Mouse (Mus musculus) testis, adult 2 months (tissue): ENCODE results near the gene Prg3.

Experiments used
- CTCF ChIP-seq: fragments of 200-500 bp; IDR thresholded peaks from 2 replicates; pipeline ENCODE4 v1.5.1; 2012; ENCODE audit warnings: low read depth, mild to moderate bottlenecking, inconsistent platforms, low read length, moderate library complexity; ENCODE audit not compliant: control insufficient read depth, insufficient read depth, insufficient replicate concordance
- POLR2A ChIP-seq: fragments of 200-500 bp; IDR thresholded peaks from 2 replicates; pipeline ENCODE4 v1.6.1; 2012; ENCODE audit warnings: low read depth, mild to moderate bottlenecking, inconsistent platforms, low read length, moderate library complexity; ENCODE audit not compliant: control insufficient read depth

DNA sequence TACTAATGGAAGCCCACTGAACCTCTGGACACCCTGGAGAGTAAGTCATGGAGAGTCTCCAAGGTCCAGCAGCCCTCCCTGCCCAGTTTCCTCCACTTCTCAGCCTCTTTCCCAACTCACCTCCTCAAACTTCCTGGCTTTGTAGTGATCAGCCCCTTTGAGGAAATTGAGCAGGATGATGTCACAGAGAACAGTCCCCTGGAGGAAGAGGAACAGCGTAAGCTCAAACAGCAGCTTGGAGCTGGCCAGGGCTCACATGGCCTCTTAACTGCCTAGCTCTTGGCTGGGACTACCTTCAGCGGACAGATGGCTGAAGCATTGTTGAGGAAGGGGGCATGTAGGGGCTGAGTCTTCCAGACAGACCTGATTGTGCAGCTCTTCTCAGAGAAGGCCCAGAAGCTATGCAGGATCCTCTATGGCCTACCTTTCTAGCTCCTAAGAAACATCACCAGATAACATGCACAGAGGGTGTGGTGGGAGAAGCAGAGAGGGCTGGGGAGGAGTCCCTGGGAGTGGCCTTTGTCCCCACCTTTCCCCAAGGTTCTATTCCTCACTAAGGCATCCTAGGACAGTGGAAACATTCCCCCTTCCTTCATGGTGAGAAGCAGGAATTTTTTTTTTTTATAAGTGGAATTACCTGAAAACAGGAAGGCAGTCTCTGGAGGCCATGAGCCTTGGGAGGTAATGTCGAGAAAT is 11.6 kb downstream of the Prg3 start:
- TF ChIP-seq CTCF (no peak), POLR2A (no peak)
